Mouse (Mus musculus) right cerebral cortex, postnatal 25 days (tissue): ENCODE results near the gene Flt3.

Experiments
- DNase-seq: peaks from one replicate; pipeline ENCODE4 v3.0.0; 2022

The Flt3 gene

GRCm38 (mm10) chr5:147306638-147307397 lies 93.5 kb downstream of the Flt3 start, which contains the start of gene Cdx2:
Gene Cdx2, minus strand, starts transcription at chr5:147307270.
- no peak for DNase-seq

GRCm38 (mm10) chr5:147305856-147306637 lies 94.2 kb downstream of the Flt3 start:
- DNase-seq = no peak

GRCm38 (mm10) chr5:147305166-147305565 lies 95.1 kb downstream of the Flt3 start:
- no peak for DNase-seq

- no peak for DNase-seq
These were observed 95.8 kb downstream of the Flt3 start for GRCm38 (mm10) chr5:147304276-147305155.

- DNase-seq = no peak
These were observed 97.4 kb downstream of the Flt3 start for GRCm38 (mm10) chr5:147302746-147303400.

GRCm38 (mm10) chr5:147302141-147302540 lies 98.1 kb downstream of the Flt3 start:
- DNase-seq = no peak

GRCm38 (mm10) chr5:147301781-147302070 lies 98.6 kb downstream of the Flt3 start:
- no peak for DNase-seq

GRCm38 (mm10) chr5:147300917-147301780 lies 99.1 kb downstream of the Flt3 start:
- no peak for DNase-seq

- DNase-seq = no peak
These were observed 100.3 kb downstream of the Flt3 start for GRCm38 (mm10) chr5:147300001-147300363.

- no peak for DNase-seq
These were observed 100.9 kb downstream of the Flt3 start for GRCm38 (mm10) chr5:147299255-147300000.

GRCm38 (mm10) chr5:147297249-147297648 lies 103.0 kb downstream of the Flt3 start:
- DNase-seq = no peak

GRCm38 (mm10) chr5:147294121-147294520 lies 106.2 kb downstream of the Flt3 start:
- no peak for DNase-seq

- no peak for DNase-seq
These were observed 107.0 kb downstream of the Flt3 start for GRCm38 (mm10) chr5:147293127-147293910.

- DNase-seq = no peak
These were observed 107.7 kb downstream of the Flt3 start for GRCm38 (mm10) chr5:147292506-147293120.

GRCm38 (mm10) chr5:147291764-147292505 lies 108.4 kb downstream of the Flt3 start:
- no peak for DNase-seq

GRCm38 (mm10) chr5:147284365-147284764 lies 115.9 kb downstream of the Flt3 start:
- no peak for DNase-seq
